Mouse (Mus musculus): ENCODE measurements around the gene Chtf18. TPM values are rescaled to one million over a fixed set of nuclear protein-coding genes. Genes with fewer than 3 reads are reported as not detected.

The Chtf18 gene
- polyA plus RNA-seq, 1 experiment: 36.7 TPM

DNA sequence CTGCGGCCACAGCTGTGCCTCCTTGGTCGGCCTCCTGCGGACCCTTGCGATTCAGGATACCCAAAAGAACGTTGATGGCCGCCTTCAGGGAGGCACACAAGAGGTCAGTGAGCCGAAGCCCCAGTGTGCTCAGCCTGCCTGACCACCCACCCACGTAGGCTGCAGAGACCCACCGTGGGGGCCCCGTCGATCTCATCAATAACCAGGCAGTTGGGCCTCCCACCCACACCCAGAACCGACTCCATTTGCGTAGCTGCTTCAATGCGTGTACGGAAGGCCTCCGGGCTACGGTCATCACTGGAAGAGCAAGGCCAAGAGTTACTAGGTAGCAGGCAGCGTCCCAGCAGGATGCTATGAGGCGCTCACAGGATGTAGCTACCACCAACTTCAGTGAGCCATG lies 3.7 kb downstream of the Chtf18 start:
- Histone ChIP-seq H3K27me3 (ENCODE audit: control insufficient read depth, insufficient read depth, low read length) (no peaks in the 10 kb centered on the region), H3K27ac (ENCODE audit: control insufficient read depth, insufficient read depth, low read length) (no peak overlapping the region), H3K36me3 (ENCODE audit: control insufficient read depth, insufficient read depth, low read length) (no peaks in the 10 kb centered on the region), H3K4me1 (replicated peaks; ENCODE audit: control insufficient read depth, insufficient read depth, low read length) (peaks cover 16% of the 10 kb centered on the region), H3K4me3 (ENCODE audit: control insufficient read depth, insufficient read depth, low read length) (no peak overlapping the region)
- no peak for TF ChIP-seq CTCF (IDR thresholded peaks at IDR 0.05; ENCODE audit: borderline replicate concordance, control insufficient read depth, extremely low read depth, insufficient read depth, low read length, poor library complexity)
- TF ChIP-seq POLR2A (IDR thresholded peaks at IDR 0.05; ENCODE audit: control insufficient read depth, extremely low read depth, insufficient read depth, low read length, poor library complexity): no peak
- 98% methylated on average over 19 of the region's 19 CpGs for WGBS
- DNase-seq: no peak

DNA sequence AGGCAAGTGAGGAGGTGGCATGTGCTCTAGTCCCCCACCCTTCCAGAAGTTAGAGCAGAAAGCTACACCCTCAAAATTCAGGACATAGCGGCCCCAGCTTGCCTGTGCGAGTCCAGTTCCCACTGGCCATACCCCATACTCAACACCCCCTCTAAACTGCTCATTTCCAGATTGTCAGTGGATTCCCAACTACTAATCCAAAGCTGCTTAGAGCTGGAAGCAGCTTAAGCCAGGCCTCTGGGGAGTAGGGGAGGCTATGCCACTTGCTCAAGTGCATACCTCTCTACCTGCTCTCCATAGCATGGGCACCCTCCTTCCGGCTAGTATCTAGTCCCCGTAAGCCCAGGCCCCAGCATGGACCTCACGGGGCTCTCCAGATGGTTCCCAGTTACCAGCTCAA lies 5.7 kb downstream of the Chtf18 start:
- no peak for TF ChIP-seq CTCF (IDR thresholded peaks at IDR 0.05; ENCODE audit: borderline replicate concordance, control insufficient read depth, extremely low read depth, insufficient read depth, low read length, poor library complexity)
- TF ChIP-seq POLR2A (IDR thresholded peaks at IDR 0.05; ENCODE audit: control insufficient read depth, extremely low read depth, insufficient read depth, low read length, poor library complexity): no peak
- Histone ChIP-seq H3K4me3 (ENCODE audit: control insufficient read depth, insufficient read depth, low read length) (no peak overlapping the region), H3K27me3 (ENCODE audit: control insufficient read depth, insufficient read depth, low read length) (no peaks in the 10 kb centered on the region), H3K4me1 (replicated peaks; ENCODE audit: control insufficient read depth, insufficient read depth, low read length) (peaks cover 3% of the 10 kb centered on the region; the same call in 1 of the 2 replicates), H3K36me3 (ENCODE audit: control insufficient read depth, insufficient read depth, low read length) (no peaks in the 10 kb centered on the region), H3K27ac (ENCODE audit: control insufficient read depth, insufficient read depth, low read length) (no peak overlapping the region)
- no peak for DNase-seq
- WGBS: 98% methylated on average over 5 of the region's 5 CpGs

DNA sequence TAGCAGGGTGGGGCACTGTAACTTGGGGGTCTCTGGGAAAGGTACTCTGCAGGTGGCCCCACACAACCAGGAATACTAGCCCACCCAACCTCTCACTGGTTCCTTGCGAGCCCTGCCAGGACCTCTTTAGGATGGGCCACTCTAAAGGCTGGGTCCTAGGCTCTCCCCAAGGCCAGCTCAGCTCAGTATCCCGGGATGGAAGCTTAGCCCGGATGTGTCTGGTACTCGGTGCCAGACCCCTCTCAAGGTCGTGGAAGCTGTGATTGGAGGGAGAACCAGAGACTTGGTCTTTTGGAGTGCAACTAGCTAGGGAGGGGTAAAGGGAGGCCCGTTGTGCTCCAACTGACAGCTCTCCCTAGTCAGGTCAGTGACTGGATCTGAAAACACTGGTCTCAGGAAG lies 9.5 kb downstream of the Chtf18 start:
- no peak overlapping the region for H3K4me3 ChIP-seq (ENCODE audit: control insufficient read depth, insufficient read depth, low read length)
- no peak overlapping the region for H3K27ac ChIP-seq (ENCODE audit: control insufficient read depth, insufficient read depth, low read length)
- no peak for DNase-seq
- H3K4me1 ChIP-seq (replicated peaks; ENCODE audit: control insufficient read depth, insufficient read depth, low read length): no peaks in the 10 kb centered on the region
- no peak for TF ChIP-seq POLR2A (IDR thresholded peaks at IDR 0.05; ENCODE audit: control insufficient read depth, extremely low read depth, insufficient read depth, low read length, poor library complexity)
- no peak for TF ChIP-seq CTCF (IDR thresholded peaks at IDR 0.05; ENCODE audit: borderline replicate concordance, control insufficient read depth, extremely low read depth, insufficient read depth, low read length, poor library complexity)
- no peaks in the 10 kb centered on the region for H3K36me3 ChIP-seq (ENCODE audit: control insufficient read depth, insufficient read depth, low read length)
- WGBS: 24% methylated on average over 6 of the region's 6 CpGs
- H3K27me3 ChIP-seq (ENCODE audit: control insufficient read depth, insufficient read depth, low read length): peaks cover 2% of the 10 kb centered on the region; the same call in 1 of the 2 replicates

DNA sequence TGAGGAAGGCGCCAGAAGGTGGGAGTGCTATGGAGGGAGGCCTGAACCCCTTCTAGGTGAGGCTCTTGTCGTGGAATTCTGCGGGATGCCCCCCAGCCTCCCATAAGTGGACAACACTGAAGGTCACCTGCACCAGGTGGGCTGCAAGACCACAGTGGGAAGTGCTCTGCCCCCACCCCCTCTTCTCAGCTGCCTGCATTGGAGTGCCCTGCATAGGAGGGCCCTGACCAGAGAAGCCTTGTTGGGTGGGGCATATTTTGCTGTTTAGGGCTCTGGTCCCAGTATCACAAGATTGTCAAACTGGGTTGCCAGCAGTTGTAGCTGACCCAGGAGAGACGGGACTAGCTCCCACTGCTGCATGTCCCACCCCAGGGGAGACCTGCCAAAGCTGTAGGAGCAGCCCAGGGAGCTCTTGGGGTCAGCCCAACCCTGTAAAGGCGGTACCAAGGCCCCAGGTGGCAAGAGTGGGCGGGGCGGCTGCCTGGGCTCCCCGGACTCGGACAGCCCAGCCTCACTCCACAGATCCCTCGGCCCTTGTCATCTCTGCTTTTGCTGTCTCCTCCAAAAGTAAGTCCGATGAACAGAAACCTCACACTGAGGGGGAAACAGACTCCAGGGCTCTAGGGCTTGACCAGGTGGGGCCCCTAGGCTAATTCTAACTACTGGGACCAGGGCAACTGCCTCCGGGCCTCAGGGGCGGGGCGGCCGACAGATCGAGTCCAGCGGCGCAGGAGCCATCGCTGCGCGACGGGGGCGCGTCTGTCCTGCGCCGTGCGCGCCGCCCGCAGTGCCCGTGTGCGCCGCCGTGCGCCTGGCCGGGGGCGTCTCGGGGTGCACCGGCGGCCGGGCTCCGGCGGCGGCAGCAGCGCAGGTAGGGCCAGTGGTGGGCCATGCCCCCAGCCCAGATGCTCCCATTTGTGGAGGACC lies 10.2 kb downstream of the Chtf18 start, which contains the start of gene Gng13:
Gene Gng13 (plus strand): TSS at position 461 of the 927 bp plus-strand sequence.
- Histone ChIP-seq H3K4me1 (replicated peaks; ENCODE audit: control insufficient read depth, insufficient read depth, low read length) (no peaks in the 10 kb centered on the region), H3K27ac (ENCODE audit: control insufficient read depth, insufficient read depth, low read length) (no peak within 1 kb of the TSS), H3K36me3 (ENCODE audit: control insufficient read depth, insufficient read depth, low read length) (no peaks in the 10 kb centered on the region), H3K4me3 (ENCODE audit: control insufficient read depth, insufficient read depth, low read length) (no peak within 1 kb of the TSS), H3K27me3 (ENCODE audit: control insufficient read depth, insufficient read depth, low read length) (peaks cover 2% of the 10 kb centered on the region; the same call in 1 of the 2 replicates)
- WGBS: 4% methylated on average over 45 of the region's 45 CpGs
- no peak for TF ChIP-seq CTCF (IDR thresholded peaks at IDR 0.05; ENCODE audit: borderline replicate concordance, control insufficient read depth, extremely low read depth, insufficient read depth, low read length, poor library complexity)
- TF ChIP-seq POLR2A (IDR thresholded peaks at IDR 0.05; ENCODE audit: control insufficient read depth, extremely low read depth, insufficient read depth, low read length, poor library complexity): no peak
- DNase-seq: no peak

DNA sequence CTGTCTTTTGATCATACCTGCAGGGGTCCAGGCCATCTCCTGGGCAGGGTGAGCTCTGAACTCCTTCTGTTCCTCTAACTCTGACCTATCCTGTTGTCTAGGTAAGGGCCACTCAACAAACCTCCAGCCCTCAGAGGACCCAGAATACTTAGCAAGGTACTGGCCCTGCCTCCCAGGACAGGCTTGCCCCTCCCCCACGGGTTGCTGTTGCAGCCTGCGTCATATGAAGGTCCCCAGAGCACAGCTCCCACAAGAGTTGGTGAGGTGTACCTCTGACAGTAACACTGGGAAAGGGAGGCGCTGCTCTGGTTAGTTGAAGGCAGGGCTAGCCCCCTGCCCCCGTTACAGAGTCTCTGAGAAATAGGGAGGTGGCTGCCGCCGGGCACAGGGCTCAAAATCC lies 11.1 kb downstream of the Chtf18 start:
- Histone ChIP-seq H3K27me3 (ENCODE audit: control insufficient read depth, insufficient read depth, low read length) (peaks cover 2% of the 10 kb centered on the region; the same call in 1 of the 2 replicates), H3K4me1 (replicated peaks; ENCODE audit: control insufficient read depth, insufficient read depth, low read length) (no peaks in the 10 kb centered on the region), H3K36me3 (ENCODE audit: control insufficient read depth, insufficient read depth, low read length) (no peaks in the 10 kb centered on the region), H3K27ac (ENCODE audit: control insufficient read depth, insufficient read depth, low read length) (no peak overlapping the region), H3K4me3 (ENCODE audit: control insufficient read depth, insufficient read depth, low read length) (no peak overlapping the region)
- no peak for DNase-seq
- 11% methylated on average over 6 of the region's 6 CpGs for WGBS
- TF ChIP-seq POLR2A (IDR thresholded peaks at IDR 0.05; ENCODE audit: control insufficient read depth, extremely low read depth, insufficient read depth, low read length, poor library complexity) (no peak), CTCF (IDR thresholded peaks at IDR 0.05; ENCODE audit: borderline replicate concordance, control insufficient read depth, extremely low read depth, insufficient read depth, low read length, poor library complexity) (no peak)

DNA sequence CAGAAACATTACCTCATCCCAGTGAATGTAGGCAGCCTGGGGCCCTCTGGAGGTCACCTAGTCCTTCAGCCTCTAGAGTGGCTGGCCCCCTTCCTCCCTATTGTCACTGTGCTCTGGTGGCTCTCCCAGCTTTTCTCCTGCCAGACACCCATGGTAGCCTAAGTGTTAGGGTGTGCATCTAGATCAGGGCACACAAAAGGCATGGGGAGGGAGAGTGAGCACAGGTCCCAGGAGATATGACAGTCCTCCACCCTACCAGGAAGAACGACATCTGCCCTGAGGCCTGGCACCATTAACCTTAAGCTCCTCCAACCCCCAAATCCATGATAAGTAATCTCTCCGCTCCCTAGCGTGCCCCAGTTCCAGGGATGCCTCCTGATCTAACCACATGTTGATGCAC lies 11.6 kb downstream of the Chtf18 start:
- Histone ChIP-seq H3K4me3 (ENCODE audit: control insufficient read depth, insufficient read depth, low read length) (no peak overlapping the region), H3K27ac (ENCODE audit: control insufficient read depth, insufficient read depth, low read length) (no peak overlapping the region), H3K36me3 (ENCODE audit: control insufficient read depth, insufficient read depth, low read length) (no peaks in the 10 kb centered on the region), H3K4me1 (replicated peaks; ENCODE audit: control insufficient read depth, insufficient read depth, low read length) (no peaks in the 10 kb centered on the region), H3K27me3 (ENCODE audit: control insufficient read depth, insufficient read depth, low read length) (peaks cover 2% of the 10 kb centered on the region; the same call in 1 of the 2 replicates)
- DNase-seq: no peak
- TF ChIP-seq CTCF (IDR thresholded peaks at IDR 0.05; ENCODE audit: borderline replicate concordance, control insufficient read depth, extremely low read depth, insufficient read depth, low read length, poor library complexity) (no peak), POLR2A (IDR thresholded peaks at IDR 0.05; ENCODE audit: control insufficient read depth, extremely low read depth, insufficient read depth, low read length, poor library complexity) (no peak)
- 64% methylated on average over 3 of the region's 3 CpGs for WGBS

Measured in thymus, adult 2 months (tissue).